Mouse (Mus musculus): ENCODE results near the gene Tekt4.

GRCm38 (mm10) chr17:25466257-25466656, 11.8 kb downstream of the Tekt4 start:
- TF ChIP-seq ZNF384 (IDR thresholded peaks at IDR 0.05; ENCODE audit: low read depth, low read length), result no peak
- no peak for TF ChIP-seq CHD2 (IDR thresholded peaks at IDR 0.05; ENCODE audit: low read depth, low read length)
- no peak for TF ChIP-seq MAFK (IDR thresholded peaks at IDR 0.05; ENCODE audit: insufficient read depth, low read depth, low read length)
- no peak for TF ChIP-seq HCFC1 (IDR thresholded peaks at IDR 0.05; ENCODE audit: borderline replicate concordance, insufficient read depth, low read length)
